Mouse (Mus musculus) thymus, postnatal 10 days (tissue): ENCODE data around the gene Sh3rf1.

ENCODE experiments used
- DNase-seq, 2 experiments: peaks; one replicate each; pipeline ENCODE4 v3.0.0; 2021; ENCODE audit warnings: low spot score in 2 of 2

The Sh3rf1 gene

DNA sequence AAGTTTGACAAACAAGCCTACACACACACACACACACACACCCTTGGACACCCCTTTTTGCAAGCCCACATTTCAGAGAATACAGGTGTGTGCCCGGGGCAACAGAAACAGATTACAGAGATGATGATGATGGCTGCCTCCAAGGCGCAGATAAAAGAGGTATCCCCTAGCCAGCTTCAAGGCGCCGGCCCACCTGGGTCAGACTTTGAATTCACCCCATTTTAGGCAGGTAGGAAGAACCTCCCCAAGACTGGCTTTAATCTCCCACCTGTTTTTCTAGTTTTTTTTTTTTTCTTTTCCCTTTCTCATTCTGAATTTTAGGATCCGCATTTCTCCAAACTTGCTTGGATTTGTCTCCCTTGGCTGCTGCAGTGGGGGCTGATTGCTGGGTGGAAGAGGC is 389 bp upstream of the Sh3rf1 start:
- DNase-seq: peak in 1 of 2 experiments; percentile 14

DNA sequence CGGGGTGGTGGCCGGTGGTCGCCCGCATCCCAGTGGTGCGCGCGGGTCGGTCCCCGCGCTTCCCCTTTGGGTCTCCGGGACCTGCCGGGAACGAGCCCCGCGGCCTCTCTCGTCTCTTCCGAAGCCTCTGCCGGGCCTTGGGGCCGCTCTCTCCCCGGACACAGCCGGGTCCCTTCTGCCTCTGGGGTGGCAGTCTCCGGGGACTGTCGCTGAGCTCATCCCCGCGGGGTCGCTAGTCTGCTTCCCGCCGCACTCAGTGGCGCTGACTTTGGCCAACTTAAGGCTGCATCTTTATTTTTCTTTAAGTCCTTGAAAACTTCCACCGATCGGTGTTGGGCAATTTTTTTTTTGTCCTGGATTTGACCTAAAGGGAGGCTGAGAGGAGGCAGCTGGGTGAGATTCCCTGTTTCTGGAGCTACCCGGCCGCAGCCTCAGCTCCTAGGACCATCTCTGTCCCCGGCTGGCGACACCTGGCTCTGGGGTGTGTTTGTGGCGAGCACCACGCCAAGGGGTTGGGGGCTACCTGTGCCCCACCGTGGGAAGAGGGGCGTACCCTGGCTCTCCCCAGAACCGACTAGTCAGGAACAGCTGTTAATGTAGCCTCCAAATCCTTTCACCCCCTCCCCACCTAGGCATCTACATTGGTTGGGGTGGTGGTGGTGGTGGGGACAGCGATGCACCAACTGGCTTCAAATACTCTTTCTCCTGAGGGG is 864 bp downstream of the Sh3rf1 start:
- DNase-seq: peak; percentile 49 to 61

DNA sequence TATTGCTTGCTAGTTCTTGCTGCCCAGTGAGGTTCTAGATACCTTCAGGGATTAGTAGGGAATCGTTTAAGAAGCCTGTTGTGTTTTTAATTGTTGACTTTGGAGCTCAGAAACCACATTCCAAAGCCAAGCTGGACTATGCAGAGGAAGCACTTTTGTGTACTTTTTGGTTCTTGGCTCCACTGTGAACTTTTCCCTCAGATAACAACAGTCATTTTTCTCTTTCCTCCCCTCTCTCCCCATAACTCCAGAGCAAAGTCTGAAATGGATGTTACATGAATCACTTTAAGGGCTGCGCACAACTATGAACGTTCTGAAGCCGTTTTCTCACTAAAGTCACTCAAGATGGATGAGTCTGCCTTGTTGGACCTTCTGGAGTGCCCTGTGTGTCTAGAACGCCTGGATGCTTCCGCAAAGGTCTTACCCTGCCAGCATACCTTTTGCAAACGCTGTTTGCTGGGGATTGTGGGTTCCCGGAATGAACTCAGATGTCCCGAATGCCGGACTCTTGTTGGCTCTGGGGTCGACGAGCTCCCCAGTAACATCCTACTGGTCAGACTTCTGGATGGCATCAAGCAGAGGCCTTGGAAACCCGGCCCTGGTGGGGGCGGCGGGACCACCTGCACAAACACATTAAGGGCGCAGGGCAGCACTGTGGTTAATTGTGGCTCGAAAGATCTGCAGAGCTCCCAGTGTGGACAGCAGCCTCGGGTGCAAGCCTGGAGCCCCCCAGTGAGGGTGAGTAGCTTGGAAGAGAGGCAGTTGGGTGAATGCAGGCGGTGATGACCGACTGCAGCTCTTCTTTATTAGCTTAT is 2.1 kb downstream of the Sh3rf1 start:
- DNase-seq: no peak

DNA sequence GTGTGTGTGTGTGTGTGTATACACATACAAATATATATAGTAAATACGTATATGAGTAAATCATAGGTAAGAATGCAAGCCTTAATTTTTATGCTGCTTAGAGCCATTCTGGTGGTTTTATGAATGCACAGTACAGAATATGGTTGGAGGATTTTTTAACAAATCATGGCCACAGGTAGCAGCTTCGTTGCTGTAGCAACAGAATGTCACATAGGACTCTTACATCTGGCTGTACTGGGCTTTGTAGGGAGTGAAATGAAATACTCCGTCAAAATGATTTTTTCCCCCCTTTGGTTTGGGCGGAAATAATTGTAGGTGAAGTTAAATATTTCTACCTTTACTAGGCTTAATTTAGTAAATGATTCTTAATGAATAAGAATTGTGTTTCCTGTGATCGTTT is 3.0 kb downstream of the Sh3rf1 start:
- DNase-seq: no peak

DNA sequence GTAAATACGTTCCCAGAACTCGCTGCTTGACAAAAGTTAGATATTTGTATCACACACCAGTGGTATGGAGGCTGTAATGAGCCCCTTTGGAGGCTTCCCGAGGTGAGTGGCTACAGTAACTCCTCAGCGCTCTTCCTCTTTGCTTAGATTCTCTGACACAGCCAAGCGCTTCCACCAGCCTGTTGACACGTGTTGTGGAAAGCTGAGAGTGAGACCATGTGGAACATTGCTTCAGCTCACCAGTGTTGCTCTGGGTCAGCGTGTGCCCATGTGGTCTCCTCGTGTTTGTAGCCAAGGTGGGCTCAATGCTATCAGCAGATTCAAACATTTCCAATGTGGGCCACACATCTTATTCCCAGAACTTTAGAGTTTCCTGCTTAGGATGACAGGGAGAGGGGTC is 5.0 kb downstream of the Sh3rf1 start:
- DNase-seq: no peak

DNA sequence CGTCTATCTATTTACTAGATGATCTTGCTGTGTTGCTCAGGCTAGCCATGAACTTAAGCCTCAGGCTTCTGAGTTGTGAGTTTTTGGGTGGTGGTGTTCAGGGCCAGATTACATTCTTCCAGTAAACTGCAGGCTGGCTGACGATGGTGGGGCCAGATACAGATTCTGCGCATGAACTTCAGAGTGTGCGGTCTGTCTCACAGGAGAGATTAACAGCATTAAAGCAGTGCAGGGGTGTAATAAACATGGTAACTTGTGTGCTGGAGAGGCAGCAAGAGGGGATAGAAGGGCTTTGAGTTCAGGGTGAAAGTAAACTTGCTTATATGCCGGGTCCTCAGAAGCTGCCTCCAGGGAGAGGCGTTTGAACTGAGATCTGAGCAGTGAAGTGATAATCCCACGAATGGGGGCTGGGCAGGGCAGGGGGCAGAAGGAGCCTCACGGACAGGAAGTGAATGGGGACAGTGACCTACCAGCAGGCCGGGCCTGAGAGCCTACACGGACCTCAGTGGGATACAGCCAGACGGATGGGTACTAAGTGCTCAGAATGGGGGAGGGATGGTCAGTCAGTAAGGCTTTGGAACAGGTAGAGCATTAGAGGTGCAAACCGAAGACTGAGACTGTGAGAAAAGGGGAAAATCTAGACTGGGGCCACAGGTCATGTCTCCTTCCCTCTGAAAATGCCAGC is 6.0 kb downstream of the Sh3rf1 start:
- no peak for DNase-seq

DNA sequence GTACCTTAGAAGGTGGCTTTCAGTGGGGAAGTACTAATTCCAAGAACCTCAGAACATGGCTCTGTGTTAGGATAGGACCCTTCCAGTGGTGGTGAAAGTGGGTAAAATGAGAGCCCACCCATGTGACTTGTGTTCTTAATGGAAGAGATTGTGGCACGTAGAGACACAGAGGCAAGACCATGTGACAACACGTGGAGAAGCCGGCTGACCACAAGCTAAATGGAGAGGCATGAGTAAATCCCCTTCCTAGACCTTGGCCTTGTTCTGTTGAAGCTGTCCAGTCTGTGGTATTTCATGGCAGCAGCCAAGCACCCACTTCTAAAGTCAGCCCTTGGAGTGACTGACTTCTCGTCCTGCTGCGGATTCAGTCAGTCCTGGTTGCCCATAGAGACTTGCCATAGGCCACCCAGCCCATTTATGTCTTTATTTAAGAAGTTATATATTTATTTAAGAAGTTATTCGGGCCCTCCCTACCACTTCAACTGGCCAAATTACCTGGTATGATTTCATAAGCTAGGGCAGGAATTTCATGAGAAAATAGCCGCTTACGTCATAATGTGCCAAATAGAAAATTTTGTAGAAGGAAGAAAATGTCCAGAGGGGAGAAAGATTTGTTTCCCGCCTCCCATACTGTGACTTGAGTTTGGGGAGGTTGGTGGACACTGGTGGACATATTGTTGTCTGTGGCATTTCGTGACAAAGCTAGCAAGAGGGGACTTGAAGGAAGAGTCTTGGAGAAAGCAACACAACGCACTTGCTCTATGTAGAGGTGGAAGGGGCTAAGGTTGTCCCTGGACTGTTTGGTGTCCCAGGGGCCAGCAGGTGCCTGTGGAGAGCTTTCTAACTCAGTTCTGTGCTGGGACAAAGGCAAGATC is 7.4 kb downstream of the Sh3rf1 start:
- DNase-seq: no peak

DNA sequence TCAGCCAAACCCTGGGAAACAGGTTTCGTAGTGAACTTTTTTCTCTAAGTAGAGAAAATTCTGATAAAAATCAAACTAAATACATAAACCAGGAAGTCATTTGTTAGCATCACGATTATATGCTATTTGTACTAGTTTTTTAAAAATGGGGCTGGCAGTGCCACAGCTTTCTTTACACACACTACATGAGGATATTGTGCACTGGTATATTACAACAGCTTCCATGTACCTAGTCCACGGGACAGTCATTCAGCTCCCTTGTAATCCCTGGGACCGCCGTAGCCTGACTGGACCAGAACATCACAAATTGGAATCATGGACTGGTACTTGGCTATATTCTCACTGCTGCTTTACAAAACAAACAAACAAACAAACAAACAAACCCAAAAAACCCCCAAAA is 11.8 kb downstream of the Sh3rf1 start:
- DNase-seq: no peak

DNA sequence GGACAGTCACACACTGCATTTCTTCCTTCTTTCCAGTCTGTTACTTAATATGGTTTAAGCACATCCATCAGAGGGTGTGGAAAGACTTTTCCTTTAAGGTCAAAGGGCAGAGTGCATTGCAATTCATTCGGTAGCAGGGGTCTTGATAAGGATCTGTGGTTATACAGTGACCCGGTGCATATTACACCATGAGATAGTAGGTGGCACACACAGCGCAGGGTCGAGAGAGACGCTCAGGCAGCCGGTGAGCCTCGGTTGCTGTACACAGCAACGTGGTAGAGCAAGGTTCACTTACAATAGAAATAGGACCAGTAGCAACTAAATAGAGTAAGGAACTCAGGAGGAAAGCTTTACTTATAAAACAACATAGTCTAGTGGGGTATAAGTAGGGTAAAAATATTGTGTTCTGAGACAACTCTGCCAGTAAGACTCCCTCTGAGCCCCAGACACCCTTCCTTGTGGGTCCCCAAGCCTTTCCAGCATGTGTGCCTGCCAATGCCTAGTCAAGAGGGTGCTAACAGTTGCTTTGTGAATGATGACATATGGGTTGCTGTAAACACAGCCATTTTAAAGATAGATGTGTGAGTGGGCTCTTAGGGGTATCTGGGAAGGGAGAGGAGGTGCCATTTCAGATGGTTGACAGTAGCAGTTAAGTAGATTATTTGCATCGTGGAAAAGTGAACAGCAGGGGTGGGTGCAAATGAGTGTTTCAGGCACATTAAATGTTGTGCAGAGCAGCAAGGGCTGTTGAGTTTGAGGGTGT is 13.0 kb downstream of the Sh3rf1 start:
- DNase-seq: no peak

DNA sequence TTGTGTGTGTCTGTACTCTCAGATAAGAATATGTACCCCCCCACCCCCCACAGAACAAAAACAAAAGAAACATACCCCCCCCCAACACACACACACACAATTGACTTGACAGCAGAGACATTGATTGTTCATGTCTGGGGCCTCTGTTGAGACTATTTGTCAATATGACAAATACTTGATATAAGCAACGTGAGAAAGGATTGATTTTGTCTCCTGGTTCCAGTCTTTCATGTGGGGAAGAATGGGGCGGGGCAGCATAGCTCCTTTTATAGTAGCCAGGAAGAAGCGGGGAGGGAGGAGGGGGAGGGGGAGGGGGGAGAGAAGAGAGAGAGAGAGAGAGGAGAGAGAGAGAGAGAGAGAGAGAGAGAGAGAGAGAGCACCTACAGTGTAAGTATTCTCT is 15.9 kb downstream of the Sh3rf1 start:
- DNase-seq: no peak

DNA sequence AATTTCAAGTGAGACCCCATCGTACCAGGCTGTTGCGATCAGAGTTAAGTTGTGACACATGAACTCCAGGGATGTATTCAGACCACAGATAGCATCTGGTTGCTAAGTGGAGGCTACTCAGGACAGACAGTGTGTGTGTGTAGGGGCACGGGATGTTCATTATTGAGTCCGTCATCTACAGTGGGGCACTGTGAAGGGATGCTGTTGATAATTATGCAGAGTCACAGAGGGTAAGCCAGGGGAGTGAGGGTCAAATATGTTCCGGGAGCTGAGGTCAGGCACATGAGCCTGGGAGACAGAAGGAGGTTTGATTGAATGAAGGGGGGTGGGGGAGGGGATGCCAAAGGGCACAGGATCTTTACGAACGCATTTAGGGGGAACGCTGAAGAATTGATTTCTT is 17.6 kb downstream of the Sh3rf1 start:
- DNase-seq: no peak

DNA sequence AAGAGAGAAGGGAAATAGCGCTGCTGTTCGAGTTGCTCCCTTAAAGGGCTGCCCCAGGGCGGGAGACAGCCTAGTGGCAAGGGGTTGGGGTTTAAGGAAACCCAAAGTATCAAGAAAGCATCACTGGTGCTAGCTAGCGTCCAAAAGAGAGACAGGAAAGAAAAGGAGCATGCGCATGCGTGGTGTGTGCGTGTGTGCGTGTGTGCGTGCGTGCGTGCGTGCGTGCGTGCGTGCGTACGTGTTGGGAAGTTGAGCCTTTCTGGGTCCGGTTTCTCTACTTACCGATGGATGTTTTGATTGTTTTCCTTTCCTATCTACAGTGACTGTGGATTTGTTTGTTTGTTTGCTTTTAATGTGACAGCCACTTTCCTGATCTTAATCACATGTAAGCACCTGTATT is 19.2 kb downstream of the Sh3rf1 start:
- DNase-seq: no peak

DNA sequence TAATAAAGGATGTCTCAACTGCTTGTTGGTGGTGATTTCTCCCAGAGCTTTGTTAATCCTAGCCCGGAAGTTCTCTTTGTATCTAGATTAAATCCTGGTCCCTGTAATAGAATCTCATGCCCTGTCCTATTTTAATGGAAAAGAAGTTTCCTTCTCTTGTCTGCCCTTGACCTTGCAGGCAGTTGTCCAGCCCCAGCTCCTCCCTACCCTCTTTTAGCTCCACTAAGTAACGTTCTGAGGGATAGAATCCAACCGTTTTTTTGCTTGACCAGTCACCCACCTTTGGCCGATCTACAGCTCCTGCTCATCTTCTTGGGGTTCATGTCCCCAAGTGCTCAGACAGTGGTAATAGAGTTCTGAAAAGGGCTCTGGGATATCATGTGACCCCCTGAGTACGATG is 19.8 kb downstream of the Sh3rf1 start:
- DNase-seq: no peak

DNA sequence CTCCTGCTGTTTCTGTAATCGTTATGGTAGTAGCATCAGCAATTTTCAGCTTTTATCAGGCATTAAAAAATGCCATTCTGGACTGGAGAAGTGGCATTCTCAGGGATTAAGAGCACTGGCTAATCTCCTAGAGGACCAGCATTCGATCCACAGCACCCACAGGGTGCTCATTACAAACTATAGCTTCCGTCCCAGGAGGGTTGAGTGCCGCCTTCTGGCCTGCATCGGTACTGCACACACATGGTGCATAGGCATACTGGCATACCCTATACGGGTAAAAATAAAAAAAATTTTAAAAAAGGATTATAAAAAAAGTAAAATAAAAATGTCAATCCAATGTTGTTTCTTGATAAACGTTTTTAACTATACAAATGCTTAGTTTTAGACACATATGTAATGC is 20.5 kb downstream of the Sh3rf1 start:
- no peak for DNase-seq

DNA sequence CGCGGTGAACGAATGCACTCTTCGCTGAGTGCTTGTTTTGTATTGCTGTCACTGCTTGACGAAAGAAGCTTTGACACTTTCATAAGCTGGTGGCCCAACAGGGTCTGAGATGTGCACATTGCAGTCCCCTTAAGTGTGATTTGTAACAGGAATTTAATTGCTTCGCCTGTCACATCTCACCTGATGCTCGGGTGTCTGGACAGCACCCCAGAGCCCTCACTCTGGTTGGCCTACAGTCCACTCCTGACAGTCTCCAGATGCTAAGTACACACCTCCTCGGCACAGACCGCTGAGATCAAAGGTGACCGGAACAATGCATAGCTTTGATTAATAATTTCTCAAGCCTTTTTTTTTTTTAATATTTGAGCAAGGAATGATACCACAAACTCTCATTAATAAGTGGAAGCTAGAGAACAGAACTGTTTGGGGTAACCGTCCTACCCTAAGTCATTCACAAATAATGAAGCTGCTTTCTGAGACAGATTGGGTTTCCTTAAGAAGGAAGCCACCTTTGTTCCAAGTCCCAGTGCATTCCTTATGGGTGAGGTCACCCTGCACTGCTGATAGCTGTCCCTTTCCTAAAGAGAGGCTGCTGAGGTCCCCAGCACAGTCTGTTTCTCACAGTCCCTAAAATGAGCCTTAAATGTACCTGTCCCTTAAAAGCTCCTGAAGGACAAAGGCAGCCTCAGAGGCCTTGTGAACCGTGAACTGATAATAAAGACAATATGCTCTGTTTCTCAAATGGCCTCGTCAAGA is 23.8 kb downstream of the Sh3rf1 start:
- DNase-seq: no peak

DNA sequence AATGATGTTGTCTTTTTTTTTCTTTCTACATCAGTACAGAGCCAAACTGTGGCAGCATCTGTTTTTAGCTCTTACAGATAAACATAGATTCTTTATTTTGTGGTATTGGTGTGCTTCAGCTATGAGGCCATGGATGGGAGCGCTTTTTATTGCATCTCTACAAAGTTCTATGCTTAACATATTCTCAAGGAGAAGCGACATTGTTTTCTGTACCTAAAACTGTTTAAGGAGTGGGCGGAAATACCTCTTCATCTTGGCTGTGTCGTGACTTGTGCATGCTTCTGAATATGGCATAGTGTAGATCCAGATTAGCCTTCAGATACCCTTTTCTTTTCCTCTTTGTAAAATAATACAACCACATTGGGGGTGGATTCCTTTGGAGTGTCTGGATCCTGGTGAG is 25.8 kb downstream of the Sh3rf1 start:
- DNase-seq: no peak

DNA sequence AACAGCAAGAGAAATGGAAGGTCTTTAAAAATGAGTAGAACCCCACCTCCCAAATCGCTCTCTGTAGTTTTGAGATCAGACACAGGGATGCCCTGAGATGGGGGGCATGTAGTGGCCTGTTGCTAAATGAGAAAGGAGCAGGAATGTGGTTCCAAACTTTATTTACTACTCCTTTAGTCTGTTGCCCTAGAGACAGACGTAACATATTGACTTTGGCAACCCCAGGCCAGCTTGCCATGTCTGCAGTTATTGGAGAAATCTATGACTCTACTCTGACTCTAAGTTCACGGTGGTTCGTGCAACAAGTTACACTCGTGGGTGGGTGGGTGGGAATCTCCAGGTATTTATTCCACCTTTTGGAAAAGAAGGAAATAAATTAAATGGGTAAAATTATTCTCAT is 30.5 kb downstream of the Sh3rf1 start:
- DNase-seq: no peak

DNA sequence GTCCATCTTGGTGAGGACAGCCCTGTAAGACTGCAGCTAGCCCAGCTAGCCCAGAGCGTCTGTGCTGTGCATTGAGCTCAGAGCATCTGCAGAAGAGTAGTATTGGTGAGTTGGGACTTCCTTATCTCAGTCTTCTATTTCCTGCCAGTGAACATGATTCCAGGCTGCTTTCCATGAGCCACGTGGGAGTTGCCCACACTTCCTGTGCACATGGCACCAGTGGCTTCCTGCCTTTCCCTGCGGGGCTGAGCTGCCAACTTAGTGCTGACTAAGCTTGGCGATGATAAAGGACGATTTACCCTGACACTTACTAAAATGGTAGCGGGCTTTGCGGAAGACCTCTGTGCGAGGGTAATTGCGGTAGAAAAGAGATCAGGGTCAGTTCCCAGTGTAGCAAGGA is 35.2 kb downstream of the Sh3rf1 start:
- no peak for DNase-seq

DNA sequence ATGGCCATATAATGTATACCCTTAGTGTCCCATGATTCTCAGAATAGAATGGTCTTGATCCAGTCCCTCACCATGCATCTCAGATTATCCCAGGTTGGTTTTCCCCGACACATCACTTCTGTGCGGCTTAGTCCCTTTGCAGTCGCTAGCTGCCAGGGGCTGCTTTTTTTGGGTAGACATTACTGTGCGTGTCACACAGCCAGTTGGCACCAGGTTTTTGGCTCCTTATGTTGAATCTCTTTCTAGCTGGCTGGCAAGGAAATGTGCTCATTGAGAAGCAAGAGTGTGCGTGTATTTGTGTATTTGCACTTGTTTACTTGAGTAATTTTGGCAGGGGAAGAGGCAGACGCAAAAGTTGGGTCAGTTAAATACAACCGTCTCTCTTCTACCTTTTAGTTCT is 35.9 kb downstream of the Sh3rf1 start:
- DNase-seq: no peak

DNA sequence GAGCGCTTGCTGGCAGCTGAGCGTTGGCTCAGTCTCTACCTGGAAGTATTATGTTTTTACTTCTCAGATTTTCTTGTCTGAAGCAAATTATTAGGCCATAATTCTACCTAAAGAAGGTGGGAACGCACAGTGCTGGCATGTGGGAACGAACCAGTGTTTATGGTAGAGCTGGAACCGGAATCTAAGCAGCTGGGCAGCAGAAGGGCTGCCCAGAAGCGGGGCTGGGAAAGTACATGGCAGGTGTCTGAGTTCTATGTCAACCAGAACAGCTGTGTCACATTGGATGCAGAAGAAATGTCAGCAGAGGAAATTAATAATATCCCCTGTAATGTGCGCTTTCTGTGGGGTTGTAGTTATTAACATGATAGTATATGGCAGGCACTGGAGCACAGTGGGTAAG is 36.9 kb downstream of the Sh3rf1 start:
- no peak for DNase-seq
